ENCODE assay signal across 27 mouse cellular contexts in genomic region chr12:70134627-70135235, GRCm38 (mm10). TPM values are rescaled to one million over a fixed set of nuclear protein-coding genes. Genes with fewer than 3 reads are reported as not detected.
DNase-seq lines count a peak whose midpoint lies in the region; ATAC-seq and TF ChIP-seq lines count a peak whose summit lies in the region.
"Had no signal": no experiment of that assay in that cellular context is flagged by ENCODE, and none has a peak within 500 bp of the region (broad histone marks: within the 10 kb centered on the region; RNA-seq: fewer than 3 reads in every experiment).

No protein-coding gene starts in this region.

- H3K4me1 ChIP-seq in forebrain, embryonic 11.5 days (replicated peaks; ENCODE audit: control insufficient read depth, insufficient read depth, low read length), result no peaks in the 10 kb centered on the region
- no peaks in the 10 kb centered on the region for H3K4me1 ChIP-seq in liver, postnatal 0 days (ENCODE audit: insufficient read depth)
- H3K4me1 ChIP-seq: forebrain, embryonic 13.5 days; intestine, embryonic 15.5 days; limb, embryonic 12.5 days had no signal

- H3K27ac ChIP-seq in forebrain, embryonic 11.5 days (ENCODE audit: low read depth, low read length), result no peak overlapping the region
- H3K27ac ChIP-seq in liver, postnatal 0 days (ENCODE audit: low read depth), result no peak overlapping the region
- H3K27ac ChIP-seq: embryonic facial prominence, embryonic 13.5 days; forebrain, embryonic 13.5 days; hindbrain, embryonic 15.5 days; intestine, embryonic 15.5 days; layer of hippocampus, adult 2 months; limb, embryonic 12.5 days; lung, embryonic 15.5 days had no signal

- H3K4me3 ChIP-seq in forebrain, embryonic 11.5 days (ENCODE audit: low read depth, low read length), result no peak overlapping the region
- H3K4me3 ChIP-seq in liver, postnatal 0 days (ENCODE audit: low read depth, low read length), result no peak overlapping the region
- H3K4me3 ChIP-seq: embryonic facial prominence, embryonic 13.5 days; erythroblast, embryonic 14.5 days; forebrain, embryonic 13.5 days; hindbrain, embryonic 15.5 days; intestine, embryonic 15.5 days; layer of hippocampus, adult 2 months; limb, embryonic 12.5 days; lung, embryonic 15.5 days had no signal

- no peak overlapping the region for H3K4me2 ChIP-seq in forebrain, embryonic 11.5 days (ENCODE audit: low read depth, low read length, severe bottlenecking)
- H3K4me2 ChIP-seq in liver, postnatal 0 days (ENCODE audit: low read depth, low read length), result no peak overlapping the region
- H3K4me2 ChIP-seq: embryonic facial prominence, embryonic 13.5 days; forebrain, embryonic 13.5 days; heart, embryonic 11.5 days; hindbrain, embryonic 15.5 days; intestine, embryonic 15.5 days; limb, embryonic 12.5 days; liver, embryonic 11.5 days; lung, embryonic 15.5 days; midbrain, embryonic 11.5 days had no signal

- ATAC-seq in forebrain, embryonic 11.5 days (replicated peaks; ENCODE audit: low FRiP score), result no peak
- ATAC-seq in liver, postnatal 0 days, result no peak
- ATAC-seq: forebrain, embryonic 13.5 days; intestine, embryonic 15.5 days; Patski had no signal

- H3K27me3 ChIP-seq in forebrain, embryonic 11.5 days (ENCODE audit: control insufficient read depth, insufficient read depth, low read length), result no peaks in the 10 kb centered on the region
- no peaks in the 10 kb centered on the region for H3K27me3 ChIP-seq in liver, postnatal 0 days (ENCODE audit: insufficient read depth, low read length)
- H3K27me3 ChIP-seq: embryonic facial prominence, embryonic 13.5 days; forebrain, embryonic 13.5 days; hindbrain, embryonic 15.5 days; intestine, embryonic 15.5 days; limb, embryonic 12.5 days; lung, embryonic 15.5 days had no signal

- no peaks in the 10 kb centered on the region for H3K9me3 ChIP-seq in forebrain, embryonic 11.5 days (ENCODE audit: control insufficient read depth, low read length)
- H3K9me3 ChIP-seq in liver, postnatal 0 days (ENCODE audit: low read length), result no peaks in the 10 kb centered on the region
- H3K9me3 ChIP-seq: embryonic facial prominence, embryonic 13.5 days; forebrain, embryonic 13.5 days; hindbrain, embryonic 15.5 days; intestine, embryonic 15.5 days; limb, embryonic 12.5 days; lung, embryonic 15.5 days had no signal

- TF ChIP-seq EP300 in liver, postnatal 0 days (IDR thresholded peaks at IDR 0.05; ENCODE audit: low read depth), result no peak

- H3K9ac ChIP-seq in forebrain, embryonic 11.5 days (ENCODE audit: low read length), result no peak overlapping the region
- no peak overlapping the region for H3K9ac ChIP-seq in liver, postnatal 0 days (replicated peaks)
- H3K9ac ChIP-seq: embryonic facial prominence, embryonic 13.5 days; forebrain, embryonic 13.5 days; hindbrain, embryonic 15.5 days; intestine, embryonic 15.5 days; limb, embryonic 12.5 days; lung, embryonic 15.5 days had no signal

- DNase-seq in lung, postnatal 36 days, result peak; percentile 51
- no peak for DNase-seq in lung, postnatal 4 days
- DNase-seq in kidney, adult 9 months, result peak; percentile 44
- peak; percentile 59 for DNase-seq in kidney, postnatal 14 days
- DNase-seq in ovary, postnatal 14 days (ENCODE audit: low spot score), result no peak
- DNase-seq in forebrain, embryonic 11.5 days (ENCODE audit: low spot score), result no peak
- no peak for DNase-seq in liver, postnatal 0 days
- DNase-seq: adrenal gland, adult 2 months; cerebellum, adult 18-20 months; cerebellum, postnatal 36 days; embryo, embryonic 11 days; heart, adult 11 months; thymus, adult 2 months had no signal

- 88% methylated on average over 20 of the region's 20 CpGs for whole genome bisulfite sequencing in forebrain, embryonic 11.5 days
- 82% methylated on average over 20 of the region's 20 CpGs for WGBS in liver, postnatal 0 days (ENCODE audit: insufficient replicate concordance)

- TF ChIP-seq CTCF in liver, postnatal 0 days (IDR thresholded peaks at IDR 0.05; ENCODE audit: low read depth), result no peak

- H3K36me3 ChIP-seq in forebrain, embryonic 11.5 days (ENCODE audit: control insufficient read depth, insufficient read depth, low read length), result no peaks in the 10 kb centered on the region
- H3K36me3 ChIP-seq in liver, postnatal 0 days (replicated peaks; ENCODE audit: insufficient read depth, low read length), result no peaks in the 10 kb centered on the region
- H3K36me3 ChIP-seq: embryonic facial prominence, embryonic 13.5 days; hindbrain, embryonic 15.5 days; intestine, embryonic 15.5 days; limb, embryonic 12.5 days; lung, embryonic 15.5 days had no signal

RNA-seq across cellular contexts. Expression of gene Abhd12b, which starts 19.2 kb away (rescaled TPM):
- not detected in 2 replicates for polyA plus RNA-seq in forebrain, embryonic 11.5 days (2014; fragmentation: Nextera tagmentation; extraction: Ambion mirVana)
- not detected in 2 replicates for polyA plus RNA-seq in liver, postnatal 0 days (2015; fragmentation: Nextera tagmentation; extraction: Ambion mirVana)
- polyA plus RNA-seq: adrenal gland, adult 2 months; erythroblast, embryonic 14.5 days; forebrain, embryonic 13.5 days; heart, embryonic 11.5 days; heart, postnatal 0 days; hindbrain, embryonic 15.5 days; limb, embryonic 12.5 days; liver, embryonic 11.5 days; midbrain, embryonic 11.5 days; Patski; small intestine, adult 2 months had no signal

RNA-seq across cellular contexts. Expression of gene Nin, which starts 21.2 kb away (rescaled TPM):
- 13.0 and 13.3 TPM in 2 replicates for polyA plus RNA-seq in forebrain, embryonic 11.5 days (2014; fragmentation: Nextera tagmentation; extraction: Ambion mirVana)
- polyA plus RNA-seq in liver, postnatal 0 days (2015; fragmentation: Nextera tagmentation; extraction: Ambion mirVana), result 1.9 and 2.9 TPM in 2 replicates

Comparison
In these comparisons a context has a peak if more than half of its experiments do, and no peak if none do; other contexts are left out.
1. DNase-seq: peak in lung, postnatal 36 days (single experiment), kidney, adult 9 months (single experiment) and kidney, postnatal 14 days (single experiment); none in lung, postnatal 4 days (0 of 2), ovary, postnatal 14 days (single experiment), forebrain, embryonic 11.5 days (single experiment) and liver, postnatal 0 days (single experiment).